Mouse (Mus musculus) Patski (cell line): Measurements from ENCODE around the gene Ift20. TPM values are rescaled to one million over a fixed set of nuclear protein-coding genes. Genes with fewer than 3 reads are reported as not detected.
A peak's percentile ranks its signal among the peaks of the same experiment; 100 is the strongest.
"Not testable (repeated sequence)": the region's sequence is repeated elsewhere in the genome, so short reads cannot be mapped to it uniquely, and the experiment has no call there.

ENCODE experiments used
- ATAC-seq: fragments of 100-300 bp; one replicate; pipeline ENCODE4 v1.8.0; 2021
- CTCF ChIA-PET: fragments of 350-600 bp; sonication (Branson Sonifier 250); formaldehyde crosslinking; loops from one replicate; lab custom pipeline; 2022; ENCODE audit warnings: inconsistent platforms; lab: Charles Lee
- POLR2A ChIA-PET: fragments of 350-600 bp; sonication (Branson Sonifier 250); formaldehyde crosslinking; loops from one replicate; lab custom pipeline; 2022; ENCODE audit warnings: antibody characterized with exemption, inconsistent platforms; lab: Charles Lee
- DNase-seq: peaks from one replicate; pipeline ENCODE4 v3.0.0-alpha.2; 2011; ENCODE audit warnings: low read depth, low spot score
- H3K27me3 ChIP-seq: fragments of 371-371 bp; one replicate; pipeline ENCODE4 v1.5.1; 2021
- CTCF ChIP-seq: fragments of 100-300 bp; IDR thresholded peaks from one replicate; pipeline ENCODE4 v1.5.1; 2021
- in situ Hi-C: fragments of 300-500 bp; cut with MboI; formaldehyde crosslinking; loops from 3 replicates; pipeline ENCODE4 v1.11.1; 2018; ENCODE audit warnings: low pct_unique_long_range_greater_than_20kb, mixed read lengths
- polyA plus RNA-seq: library from polyadenylated mRNA; unstranded; gene quantifications from one replicate; pipeline ENCODE4 v1.2.3, GENCODE M21; 2021

Gene Ift20
- polyA plus RNA-seq, 1 experiment from 2014 or later, result 77.8 TPM

GRCm38 (mm10) chr11:78586099-78586498, 49.9 kb downstream of the Ift20 start:
- no peaks in the 10 kb centered on the region for H3K27me3 ChIP-seq
- ATAC-seq (no peak), DNase-seq (no peak)
- ChIA-PET POLR2A (no interaction called here), CTCF (no interaction called here)
- in situ Hi-C loops, result no loop called here
- peak; percentile 62 for TF ChIP-seq CTCF

GRCm38 (mm10) chr11:78587677-78588076, 51.5 kb downstream of the Ift20 start:
- CTCF ChIA-PET, result interaction anchor here (1.0 kb wide), 1 partner anchor 240 kb away, joined by 3 read pairs; no protein-coding TSS in a partner anchor
- ATAC-seq, DNase-seq, H3K27me3 ChIP-seq, in situ Hi-C loops: not testable (repeated sequence)
- POLR2A ChIA-PET, result interaction anchor here (0.7 kb wide), 1 partner anchor 1503 kb away, joined by 4 read pairs; no protein-coding TSS in a partner anchor
- peak; percentile 47 for TF ChIP-seq CTCF

Other genes starting within 250 kb of the Ift20 start
- 0.30 TPM for gene BC030499, start 245.5 kb upstream of the Ift20 start, polyA plus RNA-seq
- gene Spag5, start 234.8 kb upstream of the Ift20 start, polyA plus RNA-seq, result 45.2 TPM
- 0.32 TPM for gene Aldoc, start 213.4 kb upstream of the Ift20 start, polyA plus RNA-seq
- gene Pigs, start 207.9 kb upstream of the Ift20 start, polyA plus RNA-seq, result 96.5 TPM
- gene Unc119, start 192.9 kb upstream of the Ift20 start, polyA plus RNA-seq, result 55.0 TPM
- 0.37 TPM for gene Foxn1, start 149.8 kb upstream of the Ift20 start, polyA plus RNA-seq
- 1.1 TPM for gene Slc13a2, start 114.1 kb upstream of the Ift20 start, polyA plus RNA-seq
- gene Slc46a1, start 70.7 kb upstream of the Ift20 start, polyA plus RNA-seq, result 15.6 TPM
- 1.4 TPM for gene Sarm1, start 38.6 kb upstream of the Ift20 start, polyA plus RNA-seq
- not detected for gene Vtn, start 37.3 kb upstream of the Ift20 start, polyA plus RNA-seq
- not detected for gene Sebox, start 32.9 kb upstream of the Ift20 start, polyA plus RNA-seq
- gene Tmem199, start 24.2 kb upstream of the Ift20 start, polyA plus RNA-seq, result 48.0 TPM
- 148 TPM for gene Poldip2, start 24.2 kb upstream of the Ift20 start, polyA plus RNA-seq
- 68.3 TPM for gene Tnfaip1, start within 50 bp of the Ift20 start, polyA plus RNA-seq
- 19.1 TPM for gene Tmem97, start 14.4 kb downstream of the Ift20 start, polyA plus RNA-seq
- 22.7 TPM for gene Nlk, start 161.0 kb downstream of the Ift20 start, polyA plus RNA-seq
- 26.9 TPM for gene Ccnq, start 215.4 kb downstream of the Ift20 start, polyA plus RNA-seq